Mouse (Mus musculus): ENCODE data around the gene Ndufa12.

Gene Ndufa12

GRCm38 (mm10) chr10:94198482-94199405 is at the start of gene Ndufa12:
TSS of gene Ndufa12 (plus strand) at chr10:94198720.
- peak; percentile 88 for DNase-seq (ENCODE audit: low read depth, low spot score)

DNA sequence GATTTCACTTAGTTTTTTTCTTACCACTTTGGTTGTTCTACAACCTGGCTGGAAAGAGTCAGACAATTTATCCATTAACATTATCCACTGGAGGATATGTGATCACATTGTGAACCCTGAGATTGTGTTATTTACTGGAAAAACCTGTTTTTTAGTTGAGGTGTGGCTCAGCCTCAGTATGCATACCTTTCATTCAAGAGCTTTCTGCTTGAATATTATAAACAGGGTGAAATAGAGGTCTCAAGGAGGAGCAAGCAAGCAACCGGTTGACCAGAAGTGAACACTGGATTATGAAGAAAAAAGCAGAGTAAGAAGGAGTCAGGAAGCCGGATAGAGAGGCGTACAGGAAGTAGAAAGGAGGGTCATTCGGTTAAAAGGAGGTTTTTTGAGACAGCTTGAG is 47.0 kb upstream of the Ndufa12 start:
- DNase-seq (ENCODE audit: low read depth, low spot score), result no peak

- no peak for DNase-seq (ENCODE audit: low read depth, low spot score)
Observed at GRCm38 (mm10) chr10:94153841-94154240, 44.7 kb upstream of the Ndufa12 start.

GRCm38 (mm10) chr10:94158962-94159361 is 39.6 kb upstream of the Ndufa12 start:
- no peak for DNase-seq (ENCODE audit: low read depth, low spot score)

DNA sequence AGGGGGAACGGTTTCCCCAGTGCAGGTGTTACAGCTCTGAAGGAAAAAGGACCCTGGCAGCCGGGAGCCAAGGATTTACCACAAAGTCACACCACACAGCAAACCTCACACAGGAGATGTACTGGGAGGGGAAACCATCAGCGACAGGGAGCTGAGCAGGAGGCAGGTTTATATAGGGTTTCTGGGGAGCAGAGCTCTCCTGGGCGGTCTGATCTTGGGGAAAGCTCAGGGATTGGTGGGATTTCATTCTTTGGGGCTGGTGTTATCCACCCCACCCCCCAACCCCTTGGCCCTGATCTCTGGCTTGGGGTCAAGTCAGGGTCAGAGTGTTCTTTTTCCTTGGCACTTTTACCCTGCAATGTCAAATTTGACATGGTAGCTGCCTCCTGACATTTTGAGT is 39.1 kb upstream of the Ndufa12 start:
- DNase-seq (ENCODE audit: low read depth, low spot score), result no peak

DNA sequence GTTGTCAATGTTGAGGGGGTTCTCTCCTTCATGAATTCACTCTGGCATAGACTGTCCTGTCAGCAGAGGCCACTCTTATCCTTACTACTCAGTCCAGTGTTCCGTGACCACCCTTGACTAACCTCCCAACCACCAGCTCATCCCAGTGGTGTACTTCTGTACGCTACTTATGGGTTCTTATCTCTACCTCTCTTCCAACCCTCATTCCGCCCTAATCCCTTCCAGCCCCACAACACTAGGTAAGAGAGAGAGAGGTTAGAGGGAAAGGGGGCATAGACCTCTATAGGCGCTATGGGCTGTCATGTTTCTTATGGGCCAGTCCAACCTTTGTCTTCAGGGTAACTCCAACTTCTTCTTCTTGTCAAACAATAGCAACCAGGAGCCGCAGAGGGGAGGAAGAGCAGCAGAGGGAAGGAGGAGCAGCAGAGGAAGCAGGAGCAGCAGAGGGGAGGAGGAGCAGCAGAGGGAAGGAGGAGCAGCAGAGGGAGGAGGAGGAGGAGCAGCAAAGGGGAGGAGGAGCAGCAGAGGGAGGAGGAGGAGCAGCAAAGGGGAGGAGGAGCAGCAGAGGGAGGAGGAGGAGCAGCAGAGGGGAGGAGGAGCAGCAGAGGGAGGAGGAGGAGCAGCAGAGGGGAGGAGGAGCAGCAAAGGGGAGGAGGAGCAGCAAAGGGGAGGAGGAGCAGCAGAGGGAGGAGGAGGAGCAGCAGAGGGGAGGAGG is 37.3 kb upstream of the Ndufa12 start:
- no peak for DNase-seq (ENCODE audit: low read depth, low spot score)

GRCm38 (mm10) chr10:94162031-94162430 is 36.5 kb upstream of the Ndufa12 start:
- no peak for DNase-seq (ENCODE audit: low read depth, low spot score)

DNA sequence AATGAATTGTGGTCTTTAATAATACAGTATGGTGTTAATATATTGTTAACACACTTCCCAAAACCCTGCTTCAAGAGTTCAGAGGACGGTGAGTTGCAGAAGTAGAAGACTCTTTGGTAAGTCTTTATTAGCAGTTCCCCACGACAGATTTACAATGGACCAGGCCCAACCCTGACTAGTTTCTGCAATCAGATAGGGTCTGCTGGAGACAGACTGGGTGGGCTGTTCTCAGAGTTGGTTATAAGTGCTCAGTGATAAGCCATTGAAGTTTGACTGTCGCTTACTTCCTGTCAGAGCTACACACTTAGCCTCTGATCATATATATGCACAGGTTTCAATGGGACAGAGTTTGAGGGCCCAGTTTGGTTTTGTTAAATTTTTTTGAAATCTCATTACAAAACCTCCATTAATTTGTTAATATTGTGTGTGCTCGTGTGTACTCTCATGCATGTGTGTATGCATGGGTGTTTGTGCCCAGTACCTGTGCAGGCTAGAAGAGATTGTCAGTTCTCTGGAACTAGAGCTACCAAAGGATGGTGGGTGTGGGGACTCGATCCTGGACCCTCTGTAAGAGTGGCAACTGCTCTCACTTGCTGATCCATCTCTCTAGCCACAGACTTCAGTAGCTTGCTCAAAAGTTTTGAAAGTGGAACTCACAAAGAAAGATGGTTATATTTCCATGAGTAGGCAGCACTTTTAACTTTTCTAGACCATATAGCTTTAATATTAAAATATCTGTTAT is 34.2 kb upstream of the Ndufa12 start:
- DNase-seq (ENCODE audit: low read depth, low spot score), result no peak

DNA sequence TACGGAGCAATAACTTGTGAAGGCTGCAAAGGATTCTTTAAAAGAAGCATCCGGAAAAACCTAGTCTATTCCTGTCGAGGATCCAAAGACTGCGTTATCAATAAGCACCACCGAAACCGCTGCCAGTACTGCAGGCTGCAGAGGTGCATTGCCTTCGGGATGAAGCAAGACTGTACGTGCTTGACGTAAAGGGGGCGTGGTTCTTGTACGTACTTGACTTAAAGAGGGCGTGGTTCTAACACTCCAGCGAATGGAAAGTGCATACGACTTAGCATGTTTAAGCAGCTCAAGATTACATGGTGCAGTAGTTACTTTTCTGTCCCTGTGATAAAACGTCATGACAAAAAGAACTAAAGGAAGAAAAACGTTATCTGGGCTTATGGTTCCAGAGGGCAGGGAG is 33.1 kb upstream of the Ndufa12 start:
- no peak for DNase-seq (ENCODE audit: low read depth, low spot score)

GRCm38 (mm10) chr10:94167051-94167750 is 31.3 kb upstream of the Ndufa12 start:
- DNase-seq (ENCODE audit: low read depth, low spot score), result no peak

- no peak for DNase-seq (ENCODE audit: low read depth, low spot score)
Observed at GRCm38 (mm10) chr10:94171440-94172130, 26.9 kb upstream of the Ndufa12 start.

DNA sequence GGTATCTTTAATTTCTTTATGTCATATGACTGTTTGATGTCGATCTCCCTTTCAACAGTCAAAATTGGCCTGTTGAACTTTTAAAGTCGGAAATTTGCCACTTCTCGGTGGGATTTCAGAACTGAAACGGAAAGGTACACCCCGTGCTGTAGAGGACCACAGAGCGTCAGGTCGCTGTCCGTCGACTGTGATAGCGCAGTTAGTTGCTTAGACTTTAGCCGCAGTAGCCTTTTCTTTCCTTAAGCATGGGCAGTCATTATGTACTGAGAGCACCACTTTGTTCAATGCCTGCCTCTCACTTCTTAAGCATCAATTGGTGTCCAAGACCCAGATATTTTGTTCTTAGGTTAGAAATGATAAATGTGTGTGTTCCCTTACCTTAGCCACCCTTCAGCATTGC is 26.4 kb upstream of the Ndufa12 start:
- DNase-seq (ENCODE audit: low read depth, low spot score), result no peak

DNA sequence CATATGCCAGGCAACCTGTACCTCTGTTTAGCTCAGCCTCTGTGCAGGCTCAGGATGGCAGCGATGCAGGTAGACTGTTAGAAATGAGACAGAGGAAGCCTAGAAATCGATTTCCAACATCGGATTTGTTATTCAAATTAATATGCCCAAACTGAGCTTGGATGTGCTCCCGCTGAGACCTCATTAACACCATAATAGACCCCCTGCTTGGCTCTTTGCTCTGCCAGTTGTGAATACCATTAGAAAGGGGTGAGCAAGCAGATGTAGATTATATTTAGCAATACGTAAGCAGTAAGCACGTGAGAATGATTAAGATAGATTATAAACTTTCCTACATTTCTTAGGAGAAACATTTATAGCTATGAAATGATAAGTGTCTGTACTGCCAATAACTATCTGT is 25.8 kb upstream of the Ndufa12 start:
- DNase-seq (ENCODE audit: low read depth, low spot score), result no peak

DNA sequence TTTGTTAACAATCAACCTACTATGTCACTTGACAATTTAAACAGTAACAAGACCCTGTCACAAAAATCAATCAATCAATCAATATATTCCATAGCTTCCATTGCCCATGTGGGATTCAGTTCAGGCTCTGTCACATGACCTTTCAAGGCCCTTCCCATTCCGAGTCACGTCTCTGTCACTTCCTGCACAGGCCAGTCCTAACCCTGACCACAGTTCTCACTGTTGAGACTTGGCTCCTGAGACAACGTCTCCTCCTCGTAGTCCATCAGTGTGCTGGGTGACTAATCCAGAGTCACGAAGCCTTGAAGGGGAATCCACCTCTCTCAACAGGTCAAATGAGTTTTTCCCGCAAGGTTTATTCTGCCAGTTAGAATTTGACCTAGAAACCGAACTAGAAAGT is 23.9 kb upstream of the Ndufa12 start:
- DNase-seq (ENCODE audit: low read depth, low spot score), result no peak

DNA sequence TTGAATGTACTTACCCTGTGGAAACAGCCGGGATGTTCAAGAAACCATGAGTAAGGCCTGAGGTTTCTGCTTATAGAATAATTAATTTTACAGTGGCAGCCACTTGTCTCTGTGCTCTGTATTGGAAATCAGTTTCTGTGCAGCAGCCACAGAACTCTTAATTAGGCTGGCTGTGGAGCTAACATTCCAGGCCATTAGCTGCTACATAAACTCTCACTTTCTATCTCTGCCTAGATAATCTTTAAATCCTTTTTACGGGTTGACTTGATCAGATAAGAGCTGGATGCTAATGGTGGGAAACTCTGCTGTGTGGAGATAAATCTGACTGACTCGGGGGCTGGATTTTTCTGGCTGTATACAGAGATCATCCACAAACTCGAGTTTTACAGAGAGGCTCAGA is 15.3 kb upstream of the Ndufa12 start:
- no peak for DNase-seq (ENCODE audit: low read depth, low spot score)

GRCm38 (mm10) chr10:94204973-94205372 is 6.5 kb downstream of the Ndufa12 start:
- DNase-seq (ENCODE audit: low read depth, low spot score), result no peak

- no peak for DNase-seq (ENCODE audit: low read depth, low spot score)
Observed at GRCm38 (mm10) chr10:94210718-94211618, 12.4 kb downstream of the Ndufa12 start.

DNA sequence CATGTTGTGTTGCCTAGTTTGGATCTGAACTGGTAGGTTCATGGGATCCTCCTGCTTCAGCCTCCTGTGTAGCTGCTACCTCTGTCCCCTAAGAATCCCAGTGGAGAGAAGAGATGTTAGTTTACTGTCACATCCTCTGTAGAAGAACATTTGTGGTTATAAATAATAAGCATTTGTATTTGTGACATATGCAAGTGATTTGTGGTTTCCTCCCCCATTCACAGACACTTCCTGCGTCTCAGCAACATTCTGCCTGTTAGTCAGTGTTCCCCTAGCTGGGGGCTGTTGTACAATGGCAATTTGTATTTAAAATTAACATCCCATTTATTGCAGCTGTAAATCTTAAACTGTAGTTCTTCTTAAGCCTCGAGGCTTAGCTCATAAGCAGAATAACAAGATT is 13.2 kb downstream of the Ndufa12 start:
- no peak for DNase-seq (ENCODE audit: low read depth, low spot score)

- DNase-seq (ENCODE audit: low read depth, low spot score), result no peak
Observed at GRCm38 (mm10) chr10:94225026-94225750, 26.7 kb downstream of the Ndufa12 start.

Data from embryo, embryonic 11.5 days (tissue).